Mouse (Mus musculus) MEL (cell line): ENCODE data around the gene Slc28a3. TPM values are rescaled to one million over a fixed set of nuclear protein-coding genes. Genes with fewer than 3 reads are reported as not detected.

ENCODE experiments used
- DNase-seq: peaks from one replicate; pipeline ENCODE4 v3.0.0; 2011; ENCODE audit warnings: low read depth, low spot score
- H3K27ac ChIP-seq: 2 replicates; pipeline ENCODE4 v1.5.1; 2012; ENCODE audit warnings: low read depth, mild to moderate bottlenecking, control low read depth, low read length, moderate library complexity; ENCODE audit not compliant: control insufficient read depth
- H3K27me3 ChIP-seq, 2 experiments: fragments of 150-350 bp in 1 of 2; sonication (generic) in 1 of 2; 2 replicates each; pipeline ENCODE4 v1.6.1; 2012; ENCODE audit warnings: low read length in 2 of 2, mild to moderate bottlenecking in 2 of 2, improper control_type of control experiment in 1 of 2, moderate library complexity in 1 of 2; ENCODE audit not compliant: insufficient read depth in 2 of 2, control insufficient read depth in 1 of 2
- H3K36me3 ChIP-seq, 2 experiments: 2 replicates each; pipeline ENCODE4 v1.6.1; 2012 to 2014; ENCODE audit warnings: low read length in 2 of 2, improper control_type of control experiment in 1 of 2, inconsistent platforms in 1 of 2, mild to moderate bottlenecking in 1 of 2; ENCODE audit not compliant: insufficient read depth in 2 of 2, control insufficient read depth in 1 of 2
- H3K4me1 ChIP-seq, 2 experiments: fragments of 150-350 bp in 1 of 2; sonication (generic) in 1 of 2; 2 replicates each; pipeline ENCODE4 v1.6.1; 2012; ENCODE audit warnings: low read length in 2 of 2, improper control_type of control experiment in 1 of 2, mild to moderate bottlenecking in 1 of 2; ENCODE audit not compliant: insufficient read depth in 2 of 2, control insufficient read depth in 1 of 2
- H3K4me3 ChIP-seq, 2 experiments: fragments of 150-350 bp in 1 of 2; sonication (generic) in 1 of 2; 2 replicates each; pipeline ENCODE4 v1.5.1; 2012; ENCODE audit warnings: low read depth in 2 of 2, low read length in 2 of 2, mild to moderate bottlenecking in 2 of 2, moderate library complexity in 2 of 2, control low read depth in 1 of 2, improper control_type of control experiment in 1 of 2; ENCODE audit not compliant: control insufficient read depth in 1 of 2, insufficient read depth in 1 of 2
- H3K79me2 ChIP-seq: 2 replicates; pipeline ENCODE4 v1.6.1; 2012; ENCODE audit warnings: mild to moderate bottlenecking, low read length, moderate library complexity; ENCODE audit not compliant: control insufficient read depth, poor library complexity, insufficient read depth
- H3K9ac ChIP-seq: 2 replicates; pipeline ENCODE4 v1.6.1; 2012; ENCODE audit warnings: low read depth, mild to moderate bottlenecking, control low read depth, low read length, moderate library complexity; ENCODE audit not compliant: control insufficient read depth, poor library complexity, severe bottlenecking
- H3K9me3 ChIP-seq: fragments of 150-350 bp; sonication (generic); replicated peaks from 2 replicates; pipeline ENCODE4 v1.6.1; 2012; ENCODE audit warnings: mild to moderate bottlenecking, low read length, improper control_type of control experiment, moderate library complexity; ENCODE audit not compliant: insufficient read depth
- CTCF ChIP-seq, 3 experiments: IDR thresholded peaks in 2 of 3; conservative IDR thresholded peaks in 1 of 3; 2 replicates each; pipeline ENCODE4 v1.5.1; 2011 to 2012; ENCODE audit warnings: low read length in 3 of 3, low read depth in 2 of 3, mild to moderate bottlenecking in 2 of 3, improper control_type of control experiment in 1 of 3, inconsistent platforms in 1 of 3, mixed read lengths in 1 of 3, moderate library complexity in 1 of 3; ENCODE audit not compliant: control insufficient read depth in 1 of 3, insufficient read depth in 1 of 3, poor library complexity in 1 of 3, severe bottlenecking in 1 of 3
- ETS1 ChIP-seq: IDR thresholded peaks from 2 replicates; pipeline ENCODE4 v1.6.1; 2012; ENCODE audit warnings: low read depth, mild to moderate bottlenecking, inconsistent platforms, low read length, improper control_type of control experiment, moderate library complexity
- MAZ ChIP-seq: IDR thresholded peaks from 2 replicates; pipeline ENCODE4 v1.6.1; 2012; ENCODE audit warnings: low read depth, mild to moderate bottlenecking, inconsistent platforms, low read length, improper control_type of control experiment
- MYB ChIP-seq: IDR thresholded peaks from 2 replicates; pipeline ENCODE4 v1.6.1; 2011; ENCODE audit warnings: mild to moderate bottlenecking, low read depth, low read length, improper control_type of control experiment
- MYC ChIP-seq: IDR thresholded peaks from 2 replicates; pipeline ENCODE4 v1.6.1; 2011; ENCODE audit warnings: low read depth, mild to moderate bottlenecking, low read length, improper control_type of control experiment, moderate library complexity
- RAD21 ChIP-seq: IDR thresholded peaks from 2 replicates; pipeline ENCODE4 v1.6.1; 2011; ENCODE audit warnings: mild to moderate bottlenecking, low read depth, low read length, improper control_type of control experiment
- SIN3A ChIP-seq: IDR thresholded peaks from 2 replicates; pipeline ENCODE4 v1.6.1; 2012; ENCODE audit warnings: low read length, improper control_type of control experiment, inconsistent platforms
- SMC3 ChIP-seq: IDR thresholded peaks from 2 replicates; pipeline ENCODE4 v1.6.1; 2011; ENCODE audit warnings: low read depth, low read length, improper control_type of control experiment
- TBP ChIP-seq: IDR thresholded peaks from 2 replicates; pipeline ENCODE4 v1.8.0; 2011; ENCODE audit warnings: low read depth, low read length, improper control_type of control experiment
- UBTF ChIP-seq: IDR thresholded peaks from 2 replicates; pipeline ENCODE4 v1.6.1; 2012; ENCODE audit warnings: low read depth, mild to moderate bottlenecking, inconsistent platforms, low read length, improper control_type of control experiment, moderate library complexity, borderline replicate concordance; ENCODE audit not compliant: insufficient read depth
- USF1 ChIP-seq: IDR thresholded peaks from 2 replicates; pipeline ENCODE4 v1.6.1; 2014; ENCODE audit warnings: low read depth, mild to moderate bottlenecking, inconsistent platforms, low read length, improper control_type of control experiment, moderate library complexity
- ZC3H11A ChIP-seq: IDR thresholded peaks from 2 replicates; pipeline ENCODE4 v1.6.1; 2012; ENCODE audit warnings: low read depth, mild to moderate bottlenecking, inconsistent platforms, low read length, improper control_type of control experiment
- ZKSCAN1 ChIP-seq: IDR thresholded peaks from 2 replicates; pipeline ENCODE4 v1.6.1; 2012; ENCODE audit warnings: low read depth, mild to moderate bottlenecking, inconsistent platforms, low read length, improper control_type of control experiment, moderate library complexity
- ZNF384 ChIP-seq: IDR thresholded peaks from 2 replicates; pipeline ENCODE4 v1.6.1; 2012; ENCODE audit warnings: low read depth, mild to moderate bottlenecking, inconsistent platforms, low read length, improper control_type of control experiment
- polyA plus RNA-seq, 2 experiments: library from polyadenylated mRNA; stranded (reverse) in 1 of 2; unstranded in 1 of 2; fragments of >175 nt in 1 of 2; fragments of >200 nt in 1 of 2; gene quantifications; 2 replicates each; pipeline versions ENCODE4 v1.2.1 to v1.2.4; 2012; ENCODE audit warnings: low replicate concordance in 2 of 2, low read depth in 1 of 2; ENCODE audit not compliant: insufficient read length in 2 of 2, insufficient read depth in 1 of 2, missing spikeins in 1 of 2
- total RNA-seq: library from RNA; depleted of rRNA; stranded (reverse); fragments of 300-350 nt; gene quantifications from 2 replicates; pipeline ENCODE4 v1.2.3, GENCODE M21; 2012

Slc28a3 gene
- total and polyA plus RNA-seq, 3 experiments = 1.4 TPM; not detected in 2

GRCm38 (mm10) chr13:58560497-58561138, 50.1 kb downstream of the Slc28a3 start:
- Histone ChIP-seq H3K4me1 (no peaks in the 10 kb centered on the region), H3K79me2 (no peaks in the 10 kb centered on the region), H3K9me3 (no peaks in the 10 kb centered on the region), H3K27me3 (no peaks in the 10 kb centered on the region), H3K9ac (no peak overlapping the region), H3K36me3 (no peaks in the 10 kb centered on the region), H3K4me3 (no peak overlapping the region), H3K27ac (no peak overlapping the region)
- TF ChIP-seq MYC = no peak
- TF ChIP-seq MYB = no peak
- no peak for DNase-seq

- TF ChIP-seq USF1 (no peak), ETS1 (no peak), ZKSCAN1 (no peak)
Measured at GRCm38 (mm10) chr13:58558216-58558615, 52.5 kb downstream of the Slc28a3 start.

DNA sequence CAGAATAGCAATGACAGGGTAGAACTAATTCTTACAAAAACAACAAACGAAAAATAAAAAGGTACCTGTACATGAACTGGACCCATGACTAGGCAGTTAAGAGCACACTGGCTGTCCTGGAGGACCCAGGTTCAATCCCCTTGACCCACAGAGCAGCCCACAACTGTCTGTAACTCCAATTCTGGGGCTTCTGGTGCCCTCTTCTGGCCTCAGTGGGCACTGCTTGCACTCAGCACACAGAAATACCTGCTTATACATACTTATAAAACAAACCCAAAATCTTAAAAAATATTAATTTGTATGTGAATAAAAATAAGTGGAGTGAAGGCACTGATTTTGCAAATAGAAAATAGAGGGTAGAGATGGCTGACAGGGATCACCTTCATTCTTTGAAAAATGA, 54.7 kb downstream of the Slc28a3 start:
- Histone ChIP-seq H3K4me1 (no peaks in the 10 kb centered on the region; a peak in 1 of 4 replicates), H3K36me3 (no peaks in the 10 kb centered on the region), H3K4me3 (no peak overlapping the region), H3K27me3 (no peaks in the 10 kb centered on the region), H3K9ac (no peak overlapping the region), H3K27ac (no peak overlapping the region), H3K79me2 (no peaks in the 10 kb centered on the region), H3K9me3 (no peaks in the 10 kb centered on the region)
- 0 out of 2 replicates have a peak, but pooled peaks have one; percentile 19 for TF ChIP-seq TBP
- peak; percentile 94 for TF ChIP-seq RAD21
- peak; percentile 35; the same call in 1 of the 2 replicates for TF ChIP-seq ZNF384
- no peak for TF ChIP-seq UBTF
- 0 out of 2 replicates have a peak, but pooled peaks have one; percentile 35 for TF ChIP-seq MAZ
- TF ChIP-seq SIN3A = no peak
- TF ChIP-seq CTCF (IDR thresholded peaks at IDR 0.05 in 2 of 3, conservative IDR thresholded peaks at IDR 0.05 in 1 of 3; ENCODE audit: control insufficient read depth in 1 of 3, insufficient read depth in 1 of 3, low read depth in 2 of 3, low read length in 3 of 3, poor library complexity in 1 of 3, severe bottlenecking in 1 of 3) = peak; percentile 65 to 91 (median 89)
- TF ChIP-seq SMC3 = peak; percentile 94
- peak; percentile 91 for TF ChIP-seq ZC3H11A
- peak; percentile 61 for DNase-seq

More at GRCm38 (mm10) chr13:58558216-58558615, 52.5 kb downstream of the Slc28a3 start:
- Histone ChIP-seq H3K4me1 (no peaks in the 10 kb centered on the region), H3K9ac (no peak overlapping the region), H3K36me3 (no peaks in the 10 kb centered on the region), H3K27me3 (no peaks in the 10 kb centered on the region), H3K9me3 (no peaks in the 10 kb centered on the region), H3K79me2 (no peaks in the 10 kb centered on the region), H3K27ac (no peak overlapping the region), H3K4me3 (no peak overlapping the region)
- no peak for DNase-seq
